Mouse (Mus musculus) lung, postnatal 10 days (tissue): ENCODE results near the gene Ripor1.
"Not testable (repeated sequence)": the region's sequence is repeated elsewhere in the genome, so short reads cannot be mapped to it uniquely, and the experiment has no call there.

Experiments
- DNase-seq: peaks from one replicate; pipeline ENCODE4 v3.0.0; 2021

Gene Ripor1

GRCm38 (mm10) chr8:105604804-105605381 lies at the start of gene Ripor1:
Ripor1 (plus strand) TSS chr8:105605255.
- DNase-seq: peak; percentile 88

DNA sequence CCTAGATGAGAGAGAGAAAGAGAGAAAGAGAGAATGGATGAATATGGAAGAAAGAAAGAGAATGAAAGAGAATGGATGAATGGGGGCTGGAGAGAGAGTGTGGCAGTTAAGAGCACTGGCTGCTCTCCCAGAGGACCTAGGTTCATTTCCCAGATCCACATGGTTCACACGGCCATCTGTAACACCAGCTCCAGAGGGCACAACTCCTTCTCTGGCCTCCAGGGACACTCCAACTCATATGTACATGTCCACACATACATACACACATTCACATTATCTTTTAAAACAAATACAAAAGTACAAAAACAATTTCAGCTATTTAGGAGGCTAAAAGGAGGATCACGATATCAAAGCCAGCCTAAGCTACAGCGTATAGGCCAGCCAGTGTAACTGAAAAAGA lies 42.2 kb upstream of the Ripor1 start:
- no peak for DNase-seq

DNA sequence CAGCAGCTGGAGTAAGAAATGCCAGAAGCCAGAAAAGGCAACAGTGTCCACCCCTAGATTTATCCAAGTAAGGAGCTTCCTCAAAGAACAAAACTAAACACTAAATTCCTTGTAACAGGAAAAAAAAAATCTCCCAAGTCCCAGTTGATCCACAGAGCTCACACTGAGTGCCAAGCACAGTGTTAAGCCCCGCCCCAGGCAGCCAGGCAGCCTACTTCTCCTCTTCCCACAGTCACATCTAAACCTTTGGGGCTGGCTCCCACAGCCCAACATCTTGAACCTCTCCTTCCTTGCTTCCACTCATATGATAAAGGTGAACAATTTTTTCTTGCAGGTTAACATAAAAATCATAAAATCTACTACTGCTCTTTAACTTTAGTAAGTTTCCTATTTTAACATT lies 41.2 kb upstream of the Ripor1 start:
- DNase-seq: no peak

GRCm38 (mm10) chr8:105564573-105565229 lies 40.4 kb upstream of the Ripor1 start:
- DNase-seq: not testable (repeated sequence)

DNA sequence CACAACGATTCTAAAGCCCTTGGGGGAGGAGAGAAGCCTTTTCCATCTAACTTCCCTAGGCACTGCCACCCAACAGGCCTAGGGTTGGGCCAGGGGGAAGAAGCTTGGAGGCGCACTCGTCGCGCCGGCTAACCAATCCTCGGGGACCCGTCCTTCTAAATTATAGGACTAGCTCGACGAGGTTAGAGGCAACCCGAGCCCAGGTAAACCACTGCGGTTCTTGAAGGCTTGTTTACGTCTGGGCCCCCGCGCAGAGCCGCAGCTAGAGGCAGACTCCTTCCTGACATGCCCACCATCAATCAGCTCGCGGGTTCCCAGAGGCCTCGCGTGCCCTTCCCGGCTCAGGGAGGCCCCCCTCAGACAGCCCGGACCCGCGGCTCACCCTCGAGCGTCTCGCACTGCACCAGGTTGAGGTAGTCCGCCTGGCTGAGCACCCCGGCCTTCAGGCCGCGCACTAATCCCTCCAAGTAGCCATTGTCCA lies 39.6 kb upstream of the Ripor1 start:
- no peak for DNase-seq

- peak; percentile 100 for DNase-seq
Measured at GRCm38 (mm10) chr8:105565952-105566702, 38.9 kb upstream of the Ripor1 start, which contains the start of gene Atp6v0d1. Atp6v0d1 (minus strand) TSS chr8:105566047.

- DNase-seq: peak; percentile 23
Measured at GRCm38 (mm10) chr8:105566703-105567595, 38.1 kb upstream of the Ripor1 start.

DNA sequence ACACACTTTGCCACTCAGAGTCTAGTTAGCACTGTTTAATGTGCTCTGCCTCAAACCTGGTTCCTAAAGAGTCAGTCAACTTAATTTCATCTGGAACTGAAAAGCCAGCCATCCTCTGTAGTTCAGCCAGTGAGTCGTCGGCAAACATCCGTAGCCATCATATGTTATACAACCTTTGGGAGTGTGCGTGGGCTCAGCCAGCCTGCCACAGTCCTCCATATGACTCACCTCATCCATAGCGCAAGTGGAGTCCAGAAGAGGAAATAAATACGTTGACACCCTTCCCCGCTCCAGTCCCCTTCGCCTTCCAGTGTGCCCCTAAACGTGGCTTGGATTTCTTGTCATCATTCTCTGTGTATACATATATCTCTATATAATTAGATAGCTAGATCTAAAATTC lies 33.2 kb upstream of the Ripor1 start:
- no peak for DNase-seq

DNA sequence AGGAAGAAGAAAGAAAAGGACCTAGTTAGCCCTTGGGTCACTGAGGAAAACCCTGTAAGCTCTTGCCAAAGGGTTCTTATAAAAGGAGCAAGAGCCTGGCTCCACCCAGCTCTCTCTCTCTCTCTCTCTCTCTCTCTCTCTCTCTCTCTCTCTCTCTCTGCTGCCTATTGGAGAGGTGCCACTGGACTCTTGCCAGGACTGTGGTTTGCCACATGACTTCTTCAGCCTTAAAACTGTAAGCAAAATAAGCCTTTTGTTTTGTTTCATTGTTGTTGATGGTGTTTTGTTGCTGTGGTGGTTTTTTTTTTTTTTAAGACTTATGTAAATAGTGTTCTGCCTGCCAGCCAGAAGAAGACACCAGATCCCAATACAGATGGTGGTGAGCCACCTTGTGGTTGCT lies 31.6 kb upstream of the Ripor1 start:
- peak; percentile 84 for DNase-seq

GRCm38 (mm10) chr8:105574741-105575140 lies 30.3 kb upstream of the Ripor1 start:
- no peak for DNase-seq

- DNase-seq: no peak
Measured at GRCm38 (mm10) chr8:105575538-105575937, 29.5 kb upstream of the Ripor1 start.

DNA sequence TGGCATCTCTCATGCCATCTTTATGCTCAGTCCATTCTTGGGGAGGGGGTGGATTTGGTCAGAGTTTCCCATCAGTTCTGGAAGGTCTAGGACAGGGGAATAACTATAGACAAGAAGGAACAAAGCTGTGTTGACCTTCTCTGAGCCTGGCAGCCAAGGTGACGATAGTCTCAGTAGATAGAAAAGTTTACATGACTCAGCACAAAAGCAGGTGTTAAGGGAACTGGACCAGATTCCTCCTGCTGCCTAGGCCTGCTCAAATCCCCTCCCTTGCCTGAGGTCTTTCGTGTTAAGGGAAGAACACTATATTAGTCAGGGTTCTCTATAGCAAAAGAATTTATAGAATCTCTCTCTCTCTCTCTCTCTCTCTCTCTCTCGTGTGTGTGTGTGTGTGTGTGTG lies 25.3 kb upstream of the Ripor1 start:
- no peak for DNase-seq

DNA sequence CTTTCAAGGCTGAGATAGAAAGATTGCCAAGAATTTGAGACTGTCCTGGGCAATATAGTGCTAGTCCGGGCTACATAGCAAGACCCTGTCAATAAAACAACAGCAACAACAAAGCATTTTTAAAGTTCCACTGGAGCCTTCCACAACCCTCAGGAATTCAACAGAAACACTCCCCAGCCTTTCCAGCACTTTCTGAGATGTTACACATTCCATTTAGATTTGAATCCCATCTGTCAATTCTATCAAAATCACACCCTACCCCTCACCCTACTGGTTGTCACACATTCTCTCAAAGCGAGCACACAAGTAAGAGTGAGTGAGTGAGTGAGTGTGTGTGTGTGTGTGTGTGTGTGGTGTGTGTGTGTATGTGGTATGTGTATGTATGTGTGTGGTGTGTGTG lies 12.6 kb upstream of the Ripor1 start:
- no peak for DNase-seq

GRCm38 (mm10) chr8:105593859-105594258 lies 11.2 kb upstream of the Ripor1 start:
- DNase-seq: peak; percentile 38

DNA sequence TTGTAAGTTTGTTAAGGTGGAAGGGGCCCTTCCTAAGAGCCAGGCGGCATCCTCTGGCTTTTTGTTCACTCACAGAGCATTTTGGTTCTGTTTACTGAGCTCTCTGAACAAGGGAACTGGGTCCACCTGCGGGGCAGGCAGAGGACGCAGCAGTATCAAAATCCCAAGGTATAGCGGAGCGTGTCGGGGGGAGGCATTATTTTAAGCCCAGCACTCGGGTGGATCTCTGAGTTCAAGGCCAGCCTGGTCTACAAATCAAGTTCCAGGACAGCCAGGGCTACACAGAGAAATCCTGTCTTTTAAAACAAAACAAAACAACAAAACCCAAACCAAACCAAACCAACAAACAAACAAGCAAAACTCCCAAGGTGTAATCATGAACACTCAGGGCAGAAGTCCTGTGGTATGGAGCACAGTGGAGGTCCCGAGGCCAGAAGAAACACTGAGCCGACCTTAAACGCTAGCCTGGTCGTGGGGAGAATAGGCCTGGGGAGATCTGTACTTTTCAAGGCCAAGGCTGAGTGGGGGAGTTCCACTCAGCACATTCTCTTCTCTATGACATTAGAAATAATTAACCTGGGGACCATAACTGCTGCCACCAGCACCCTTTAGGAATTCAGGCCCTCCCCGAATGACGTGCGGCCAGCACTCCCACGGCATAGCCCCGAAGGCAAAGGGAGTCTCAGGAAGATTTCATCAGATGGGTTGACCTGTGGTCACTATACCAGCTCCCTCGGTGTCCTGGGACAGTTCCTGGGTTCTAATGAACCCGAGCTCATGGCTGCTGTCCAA lies 10.4 kb upstream of the Ripor1 start:
- DNase-seq: no peak

DNA sequence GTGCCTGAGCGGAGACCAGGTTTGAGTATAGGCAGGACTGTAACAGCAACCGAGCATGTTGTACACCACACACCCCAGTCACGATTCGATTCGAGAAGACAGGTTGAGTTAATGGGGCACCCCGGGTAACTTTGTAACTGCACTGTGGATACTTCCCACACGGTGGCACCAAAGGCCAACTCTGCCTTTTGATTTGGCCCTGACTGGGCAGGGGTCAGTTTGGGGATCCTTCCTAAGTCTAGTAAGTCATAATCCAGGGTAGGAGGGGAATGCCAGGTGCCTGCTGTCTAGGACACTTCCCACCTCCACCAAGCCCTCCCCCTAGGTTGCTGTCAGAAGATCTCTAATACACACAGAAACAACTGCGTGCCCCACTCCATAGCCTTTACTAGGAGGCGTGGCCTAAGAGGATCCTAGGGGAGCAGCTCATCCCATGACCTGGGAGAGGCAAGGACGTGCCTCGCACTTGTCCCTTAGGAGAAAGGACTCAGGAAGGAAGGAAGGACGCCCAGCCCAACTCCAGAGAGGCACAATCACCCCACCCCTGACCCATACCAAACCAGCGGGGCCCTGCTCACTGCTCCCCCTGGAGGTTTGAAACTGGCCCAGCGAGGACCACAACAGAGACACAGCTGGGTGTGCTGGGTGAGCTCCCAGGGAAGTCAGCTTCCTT lies 8.6 kb upstream of the Ripor1 start:
- peak; percentile 93 for DNase-seq

GRCm38 (mm10) chr8:105598777-105599176 lies 6.3 kb upstream of the Ripor1 start:
- no peak for DNase-seq

DNA sequence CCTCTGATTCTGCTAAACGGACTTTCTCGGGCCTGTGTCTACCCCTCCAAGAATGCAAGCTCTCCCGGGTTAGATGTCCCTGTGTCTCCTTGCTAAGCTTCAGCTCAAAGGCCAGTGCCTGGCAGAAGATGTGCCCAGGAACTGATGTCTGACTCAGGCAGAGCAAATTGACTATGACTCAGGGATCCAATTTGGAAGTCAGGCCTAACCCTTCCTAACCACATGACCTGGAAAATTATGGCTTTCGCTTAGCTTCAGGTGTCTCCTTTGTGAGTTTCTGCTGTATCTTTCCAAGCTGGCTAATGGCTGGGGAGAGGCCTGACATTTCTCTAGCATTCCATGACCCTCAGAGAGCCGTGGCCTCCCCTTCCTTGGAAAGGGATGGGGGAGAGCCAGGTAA lies 3.8 kb upstream of the Ripor1 start:
- no peak for DNase-seq

DNA sequence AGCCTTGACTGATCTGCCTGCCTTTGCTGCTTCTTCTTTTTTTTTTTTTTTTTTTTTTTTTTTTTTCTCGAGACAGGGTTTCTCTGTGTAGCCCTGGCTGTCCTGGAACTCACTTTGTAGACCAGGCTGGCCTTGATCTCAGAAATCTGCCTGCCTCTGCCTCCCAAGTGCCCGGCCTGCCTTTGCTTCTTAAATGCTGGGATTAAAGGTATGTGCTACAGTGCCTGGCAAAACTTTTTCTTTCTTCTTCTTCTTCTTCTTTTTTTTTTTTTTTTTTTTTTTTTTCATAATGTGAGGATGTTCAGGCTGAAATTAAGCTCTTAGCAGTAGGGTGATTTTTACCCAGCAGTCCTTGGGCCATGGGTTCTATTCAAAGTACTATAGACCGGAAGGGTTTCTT lies 2.5 kb upstream of the Ripor1 start:
- DNase-seq: not testable (repeated sequence)

- DNase-seq: peak; percentile 61
Measured at GRCm38 (mm10) chr8:105605491-105606188, 585 bp downstream of the Ripor1 start.
